Mouse (Mus musculus): Measurements from ENCODE around the gene Apol9a. TPM values are rescaled to one million over a fixed set of nuclear protein-coding genes. Genes with fewer than 3 reads are reported as not detected.
"Not testable (repeated sequence)": the region's sequence is repeated elsewhere in the genome, so short reads cannot be mapped to it uniquely, and the experiment has no call there.

Gene Apol9a
- polyA plus RNA-seq, 1 experiment from 2014 or later: not detected

- not testable (repeated sequence) for H3K4me2 ChIP-seq; DNase-seq (ENCODE audit: low spot score, missing footprints); H3K9ac ChIP-seq (ENCODE audit: low read length); H3K36me3 ChIP-seq (ENCODE audit: control insufficient read depth, insufficient read depth, low read length); H3K9me3 ChIP-seq (ENCODE audit: control insufficient read depth, low read length); H3K27me3 ChIP-seq (ENCODE audit: control insufficient read depth, insufficient read depth, low read length); H3K4me1 ChIP-seq (ENCODE audit: control insufficient read depth, insufficient read depth, low read length); ATAC-seq (ENCODE audit: low FRiP score); H3K27ac ChIP-seq (ENCODE audit: low read depth, low read length); H3K4me3 ChIP-seq (ENCODE audit: low read depth, low read length)
- WGBS: 66% methylated on average over 2 of the region's 2 CpGs
Measured at GRCm38 (mm10) chr15:77415653-77416052, 4.7 kb upstream of the Apol9a start.

DNA sequence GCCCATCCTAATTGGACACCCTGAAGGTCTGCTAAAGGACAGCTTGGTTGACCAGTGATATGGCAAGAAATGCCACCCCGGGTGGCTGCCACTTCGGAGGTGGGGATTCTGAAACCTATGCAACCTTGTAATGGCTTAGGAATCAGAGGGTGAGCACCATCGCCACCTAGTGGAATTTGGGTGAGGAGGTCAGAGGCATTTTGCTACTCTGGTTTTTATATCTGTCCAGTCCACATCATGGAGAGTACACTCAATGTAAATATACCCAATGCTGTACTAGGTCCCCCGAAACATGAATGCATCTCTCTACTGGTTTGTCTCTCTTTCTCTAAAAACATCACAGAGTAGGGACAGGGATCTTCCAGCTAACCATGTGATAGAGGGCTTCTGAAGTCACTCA, 1.8 kb upstream of the Apol9a start:
- H3K27me3 ChIP-seq (ENCODE audit: control insufficient read depth, insufficient read depth, low read length); H3K36me3 ChIP-seq (ENCODE audit: control insufficient read depth, insufficient read depth, low read length); ATAC-seq (ENCODE audit: low FRiP score); H3K9ac ChIP-seq (ENCODE audit: low read length); H3K4me3 ChIP-seq (ENCODE audit: low read depth, low read length); H3K4me2 ChIP-seq; H3K9me3 ChIP-seq (ENCODE audit: control insufficient read depth, low read length); H3K27ac ChIP-seq (ENCODE audit: low read depth, low read length); H3K4me1 ChIP-seq (ENCODE audit: control insufficient read depth, insufficient read depth, low read length): not testable (repeated sequence)
- DNase-seq (ENCODE audit: low spot score, missing footprints): peak; percentile 84
- WGBS: 31% methylated on average over 4 of the region's 4 CpGs

DNA sequence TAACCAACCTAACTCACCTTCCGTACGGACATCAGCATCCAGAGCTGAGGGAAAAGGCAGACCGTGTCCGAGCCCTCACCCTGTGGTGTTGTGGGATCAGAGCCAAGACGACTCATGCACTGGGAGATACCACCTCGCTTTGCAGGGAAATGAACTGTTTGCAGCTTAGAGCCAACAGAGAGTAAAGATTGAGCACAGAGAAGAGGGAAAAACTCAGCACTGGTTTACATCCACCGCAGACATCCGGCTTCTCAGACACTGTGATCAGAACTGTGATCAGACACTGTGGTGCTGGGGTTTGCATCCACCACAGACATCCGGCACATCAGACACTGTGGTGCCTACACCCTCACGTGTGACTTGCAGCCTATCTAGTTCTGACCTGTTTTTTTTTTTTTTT, 4.6 kb downstream of the Apol9a start:
- not testable (repeated sequence) for H3K36me3 ChIP-seq (ENCODE audit: control insufficient read depth, insufficient read depth, low read length); ATAC-seq (ENCODE audit: low FRiP score); H3K27me3 ChIP-seq (ENCODE audit: control insufficient read depth, insufficient read depth, low read length); DNase-seq (ENCODE audit: low spot score, missing footprints); H3K9me3 ChIP-seq (ENCODE audit: control insufficient read depth, low read length); H3K27ac ChIP-seq (ENCODE audit: low read depth, low read length); H3K9ac ChIP-seq (ENCODE audit: low read length); H3K4me1 ChIP-seq (ENCODE audit: control insufficient read depth, insufficient read depth, low read length); H3K4me2 ChIP-seq; H3K4me3 ChIP-seq (ENCODE audit: low read depth, low read length)
- WGBS: 88% methylated on average over 10 of the region's 10 CpGs

- not testable (repeated sequence) for H3K4me3 ChIP-seq (ENCODE audit: low read depth, low read length); H3K27me3 ChIP-seq (ENCODE audit: control insufficient read depth, insufficient read depth, low read length); H3K4me2 ChIP-seq; H3K4me1 ChIP-seq (ENCODE audit: control insufficient read depth, insufficient read depth, low read length); H3K9ac ChIP-seq (ENCODE audit: low read length); H3K9me3 ChIP-seq (ENCODE audit: control insufficient read depth, low read length); ATAC-seq (ENCODE audit: low FRiP score); DNase-seq (ENCODE audit: low spot score, missing footprints); H3K27ac ChIP-seq (ENCODE audit: low read depth, low read length); H3K36me3 ChIP-seq (ENCODE audit: control insufficient read depth, insufficient read depth, low read length)
- WGBS: 64% methylated on average over 9 of the region's 9 CpGs
Measured at GRCm38 (mm10) chr15:77399027-77399426, 11.9 kb downstream of the Apol9a start, which contains the start of gene Apol7a. TSS of gene Apol7a (minus strand) at chr15:77399110.

DNA sequence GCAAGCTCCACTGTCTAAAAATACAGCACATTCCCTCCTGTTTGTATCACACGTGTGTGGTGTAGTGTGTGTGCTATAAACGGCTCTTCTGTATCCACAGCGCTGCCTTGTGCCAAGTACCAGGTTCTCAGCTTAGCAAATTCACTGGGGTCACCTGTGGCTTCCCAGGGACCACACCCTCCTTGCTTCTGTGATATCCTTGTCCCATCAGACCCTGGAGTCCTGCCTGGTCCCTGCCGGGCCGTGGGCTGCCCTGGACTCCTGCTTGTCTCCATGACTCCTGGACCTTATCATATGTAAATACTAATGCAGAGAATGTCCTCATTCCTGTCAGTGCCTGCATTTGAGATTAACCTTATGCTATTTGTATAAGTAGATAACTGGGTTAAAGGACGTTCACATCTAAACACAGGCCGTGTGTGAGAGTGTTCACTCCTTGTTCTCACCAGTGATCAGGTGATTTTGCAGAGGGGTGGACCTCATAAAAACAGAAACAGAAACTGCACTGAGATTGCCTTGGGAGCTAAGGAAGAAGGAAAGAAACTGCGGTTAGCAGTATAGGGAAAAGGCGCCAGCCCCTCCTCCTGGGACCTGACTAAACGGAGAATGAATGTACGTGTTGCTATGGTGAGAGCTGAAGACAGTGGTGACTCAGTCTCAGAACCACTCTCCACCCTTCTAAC, 13.3 kb downstream of the Apol9a start:
- not testable (repeated sequence) for H3K27ac ChIP-seq (ENCODE audit: low read depth, low read length); H3K27me3 ChIP-seq (ENCODE audit: control insufficient read depth, insufficient read depth, low read length); H3K4me1 ChIP-seq (ENCODE audit: control insufficient read depth, insufficient read depth, low read length); H3K9ac ChIP-seq (ENCODE audit: low read length); H3K36me3 ChIP-seq (ENCODE audit: control insufficient read depth, insufficient read depth, low read length); H3K4me3 ChIP-seq (ENCODE audit: low read depth, low read length); ATAC-seq (ENCODE audit: low FRiP score); H3K9me3 ChIP-seq (ENCODE audit: control insufficient read depth, low read length); H3K4me2 ChIP-seq
- peak; percentile 47 for DNase-seq (ENCODE audit: low spot score, missing footprints)
- 77% methylated on average over 11 of the region's 11 CpGs for WGBS

DNA sequence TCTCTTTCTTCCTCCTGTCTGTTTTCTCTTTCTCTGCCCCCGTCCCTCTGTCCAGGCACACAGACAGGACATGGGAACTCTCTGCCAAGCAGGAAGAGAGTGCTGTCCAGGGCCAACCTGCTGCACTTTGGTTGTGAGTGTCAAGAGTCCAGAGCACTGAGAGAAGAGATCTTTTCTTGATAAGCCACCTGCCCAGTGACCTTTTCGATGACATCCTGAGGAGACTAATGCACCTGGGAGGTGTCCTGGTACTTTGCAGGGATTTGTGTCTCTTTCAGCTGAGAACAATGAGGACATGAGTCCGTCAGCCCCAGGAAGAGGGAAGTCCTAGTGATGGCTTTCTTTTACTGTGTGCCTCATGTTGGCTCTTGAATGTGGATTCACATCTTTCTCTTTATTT, 17.1 kb downstream of the Apol9a start:
- H3K27ac ChIP-seq (ENCODE audit: low read depth, low read length); H3K9me3 ChIP-seq (ENCODE audit: control insufficient read depth, low read length); ATAC-seq (ENCODE audit: low FRiP score); H3K27me3 ChIP-seq (ENCODE audit: control insufficient read depth, insufficient read depth, low read length); DNase-seq (ENCODE audit: low spot score, missing footprints); H3K4me1 ChIP-seq (ENCODE audit: control insufficient read depth, insufficient read depth, low read length); H3K4me3 ChIP-seq (ENCODE audit: low read depth, low read length); H3K4me2 ChIP-seq; H3K9ac ChIP-seq (ENCODE audit: low read length); H3K36me3 ChIP-seq (ENCODE audit: control insufficient read depth, insufficient read depth, low read length): not testable (repeated sequence)
- WGBS: 66% methylated on average over 3 of the region's 3 CpGs

DNA sequence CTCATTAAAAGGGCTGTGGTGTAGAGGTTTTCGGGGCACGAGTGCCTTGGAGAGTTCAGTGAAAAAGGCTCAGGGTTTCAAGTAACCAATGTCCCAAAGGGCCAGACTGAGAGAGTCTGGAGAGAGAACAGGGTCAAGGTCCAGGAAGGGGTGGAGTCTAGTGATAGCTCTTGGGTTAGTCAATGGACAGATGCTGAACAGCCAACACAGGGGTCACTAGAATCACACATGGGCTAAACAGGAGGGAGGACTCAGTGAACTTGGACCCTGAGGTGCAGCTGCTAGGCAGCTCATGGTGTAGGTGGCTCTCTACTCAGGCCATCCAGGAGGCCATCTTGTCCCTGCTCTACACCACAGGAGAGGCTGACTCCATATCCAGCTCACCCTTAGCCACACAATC, 23.5 kb downstream of the Apol9a start:
- no peak overlapping the region for H3K27ac ChIP-seq (ENCODE audit: low read depth, low read length)
- WGBS: 95% methylated on average over 2 of the region's 2 CpGs
- H3K9ac ChIP-seq (ENCODE audit: low read length): no peak overlapping the region
- H3K4me2 ChIP-seq: no peak overlapping the region
- H3K4me1 ChIP-seq (ENCODE audit: control insufficient read depth, insufficient read depth, low read length): no peaks in the 10 kb centered on the region
- ATAC-seq (ENCODE audit: low FRiP score): no peak
- H3K36me3 ChIP-seq (ENCODE audit: control insufficient read depth, insufficient read depth, low read length): no peaks in the 10 kb centered on the region
- no peak overlapping the region for H3K4me3 ChIP-seq (ENCODE audit: low read depth, low read length)
- H3K27me3 ChIP-seq (ENCODE audit: control insufficient read depth, insufficient read depth, low read length): no peaks in the 10 kb centered on the region
- H3K9me3 ChIP-seq (ENCODE audit: control insufficient read depth, low read length): no peaks in the 10 kb centered on the region
- peak; percentile 77 for DNase-seq (ENCODE audit: low spot score, missing footprints)

GRCm38 (mm10) chr15:77384340-77385030, 26.4 kb downstream of the Apol9a start:
- Histone ChIP-seq H3K27me3 (ENCODE audit: control insufficient read depth, insufficient read depth, low read length) (no peaks in the 10 kb centered on the region), H3K36me3 (ENCODE audit: control insufficient read depth, insufficient read depth, low read length) (no peaks in the 10 kb centered on the region), H3K4me1 (ENCODE audit: control insufficient read depth, insufficient read depth, low read length) (no peaks in the 10 kb centered on the region), H3K9ac (ENCODE audit: low read length) (no peak overlapping the region), H3K27ac (ENCODE audit: low read depth, low read length) (no peak overlapping the region), H3K4me2 (no peak overlapping the region), H3K9me3 (ENCODE audit: control insufficient read depth, low read length) (no peaks in the 10 kb centered on the region), H3K4me3 (ENCODE audit: low read depth, low read length) (no peak overlapping the region)
- peak; percentile 65 for DNase-seq (ENCODE audit: low spot score, missing footprints)
- no peak for ATAC-seq (ENCODE audit: low FRiP score)
- 92% methylated on average over 7 of the region's 7 CpGs for WGBS

DNA sequence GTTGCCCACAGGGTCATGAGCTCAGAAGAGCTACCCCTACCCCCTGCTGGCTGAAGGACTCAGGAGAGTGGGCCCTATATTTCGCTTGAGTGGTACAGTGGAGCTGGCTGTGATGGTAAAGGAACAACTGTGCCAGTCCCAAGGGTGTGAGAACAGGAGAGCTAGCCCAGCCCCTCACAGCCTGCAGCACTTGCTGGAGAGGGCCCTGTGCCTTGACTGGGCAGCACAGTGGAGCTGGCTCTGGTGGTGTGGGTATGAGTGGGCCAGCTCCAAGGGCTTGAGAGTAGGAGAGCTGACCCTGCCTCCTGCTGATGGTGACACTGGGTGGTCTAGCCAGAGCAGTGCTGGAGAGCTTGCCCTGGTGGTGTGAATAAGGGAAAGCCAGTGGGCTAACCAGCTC, 28.1 kb downstream of the Apol9a start:
- Histone ChIP-seq H3K4me3 (ENCODE audit: low read depth, low read length) (no peak overlapping the region), H3K4me2 (no peak overlapping the region), H3K36me3 (ENCODE audit: control insufficient read depth, insufficient read depth, low read length) (no peaks in the 10 kb centered on the region), H3K9ac (ENCODE audit: low read length) (no peak overlapping the region), H3K4me1 (ENCODE audit: control insufficient read depth, insufficient read depth, low read length) (no peaks in the 10 kb centered on the region), H3K27ac (ENCODE audit: low read depth, low read length) (no peak overlapping the region), H3K9me3 (ENCODE audit: control insufficient read depth, low read length) (no peaks in the 10 kb centered on the region), H3K27me3 (ENCODE audit: control insufficient read depth, insufficient read depth, low read length) (no peaks in the 10 kb centered on the region)
- WGBS: 69% methylated on average over 1 of the region's 1 CpGs
- DNase-seq (ENCODE audit: low spot score, missing footprints): no peak
- ATAC-seq (ENCODE audit: low FRiP score): no peak
